Mouse (Mus musculus): Measurements from ENCODE around the gene Sos2. TPM values are rescaled to one million over a fixed set of nuclear protein-coding genes. Genes with fewer than 3 reads are reported as not detected.
"Not testable (repeated sequence)": the region's sequence is repeated elsewhere in the genome, so short reads cannot be mapped to it uniquely, and the experiment has no call there.

Gene Sos2
- total RNA-seq, 2 experiments from 2014 or later = 31.3 to 35.6 TPM

- no peak for DNase-seq
These were observed 111.7 kb downstream of the Sos2 start for GRCm38 (mm10) chr12:69569926-69570325.

GRCm38 (mm10) chr12:69568266-69568665 lies 113.4 kb downstream of the Sos2 start:
- no peak for DNase-seq

- not testable (repeated sequence) for DNase-seq
These were observed 120.6 kb downstream of the Sos2 start for GRCm38 (mm10) chr12:69561006-69561405.

GRCm38 (mm10) chr12:69556221-69556861 lies 125.3 kb downstream of the Sos2 start:
- no peak for DNase-seq

GRCm38 (mm10) chr12:69545456-69546178 lies 136.0 kb downstream of the Sos2 start:
- no peak for DNase-seq

GRCm38 (mm10) chr12:69544994-69545393 lies 136.7 kb downstream of the Sos2 start:
- no peak for DNase-seq

- DNase-seq = no peak
These were observed 137.1 kb downstream of the Sos2 start for GRCm38 (mm10) chr12:69544562-69544961.

GRCm38 (mm10) chr12:69542376-69542775 lies 139.3 kb downstream of the Sos2 start:
- DNase-seq = no peak

- no peak for DNase-seq
These were observed 140.0 kb downstream of the Sos2 start for GRCm38 (mm10) chr12:69541663-69542062.

- DNase-seq = no peak
These were observed 142.3 kb downstream of the Sos2 start for GRCm38 (mm10) chr12:69539353-69539752.

- DNase-seq = no peak
These were observed 143.2 kb downstream of the Sos2 start for GRCm38 (mm10) chr12:69538362-69538950.

- DNase-seq = peak; percentile 38
These were observed 143.8 kb downstream of the Sos2 start for GRCm38 (mm10) chr12:69537675-69538361.

- peak; percentile 26 for DNase-seq
These were observed 144.4 kb downstream of the Sos2 start for GRCm38 (mm10) chr12:69537243-69537674.

GRCm38 (mm10) chr12:69536616-69537242 lies 144.9 kb downstream of the Sos2 start:
- no peak for DNase-seq

Small RNA genes within 50 kb of the gene (microRNA-seq; reads per million reads assigned to microRNA genes)
- gene Gm23018 = 0 reads per million in 2 experiments

Other genes with a start within 250 kb of the Sos2 start
- gene Vcpkmt, start 98.8 kb downstream of the Sos2 start, total RNA-seq (2021) = 1 to 10 TPM; 5.1 to 5.5 TPM
- 10 to 100 TPM; 31.1 to 32.6 TPM for gene L2hgdh, start 43.0 kb upstream of the Sos2 start, total RNA-seq (2021)
- 10 to 100 TPM in 1 of 2 experiments, 1 to 10 TPM in 1; 8.4 to 12.1 TPM for gene Atp5s, start 43.1 kb upstream of the Sos2 start, total RNA-seq (2021)
- gene Cdkl1, start 109.4 kb upstream of the Sos2 start, total RNA-seq (2021) = 1 to 10 TPM; 1.4 to 2.1 TPM
- gene Atl1, start 210.8 kb upstream of the Sos2 start, total RNA-seq (2021) = 1 to 10 TPM; 4.6 to 5.2 TPM
- gene Map4k5, start 211.3 kb upstream of the Sos2 start, total RNA-seq (2021) = 10 to 100 TPM; 25.4 to 33.2 TPM

All from gastrocnemius, postnatal 10 days (tissue).